Mouse (Mus musculus) heart, embryonic 11.5 days (tissue): ENCODE measurements at regions not wholly inside any gene's neighbourhood (a gene's known extent, or its start where the extent isn't known, plus 50 kb on each side); places are given as distances from the start of the nearest gene placed in this dataset.
A peak's percentile ranks its signal among the peaks of the same experiment; 100 is the strongest.

Source experiments
- ATAC-seq: fragments of 200-750 bp; cut with Nextera tagmentation; replicated peaks from 2 replicates; pipeline ENCODE4 v1.8.0; 2017; ENCODE audit warnings: moderate library complexity; ENCODE audit not compliant: insufficient number of reproducible peaks, low FRiP score, low TSS enrichment
- H3K27ac ChIP-seq: fragments of 300-500 bp; sonication (generic); 2 replicates; pipeline ENCODE4 v1.5.1; 2014; ENCODE audit warnings: mild to moderate bottlenecking, low read depth, low read length
- H3K27me3 ChIP-seq: fragments of 300-500 bp; sonication (generic); 2 replicates; pipeline ENCODE4 v1.6.1; 2014; ENCODE audit warnings: mild to moderate bottlenecking, low read length, mixed read lengths; ENCODE audit not compliant: control insufficient read depth, insufficient read depth
- H3K36me3 ChIP-seq: fragments of 300-500 bp; sonication (generic); 2 replicates; pipeline ENCODE4 v1.6.1; 2014; ENCODE audit warnings: mild to moderate bottlenecking, low read length, moderate library complexity, mixed read lengths; ENCODE audit not compliant: control insufficient read depth, insufficient read depth
- H3K4me1 ChIP-seq: fragments of 300-500 bp; sonication (generic); 2 replicates; pipeline ENCODE4 v1.6.1; 2014; ENCODE audit warnings: low read length; ENCODE audit not compliant: control insufficient read depth, insufficient read depth
- H3K4me2 ChIP-seq: fragments of 300-500 bp; sonication (generic); 2 replicates; pipeline ENCODE4 v1.6.1; 2014; ENCODE audit warnings: mild to moderate bottlenecking, moderate library complexity
- H3K4me3 ChIP-seq: fragments of 300-500 bp; sonication (generic); 2 replicates; pipeline ENCODE4 v1.5.1; 2014; ENCODE audit warnings: low read depth, low read length
- H3K9ac ChIP-seq: fragments of 300-500 bp; sonication (generic); 2 replicates; pipeline ENCODE4 v1.6.1; 2014; ENCODE audit warnings: mild to moderate bottlenecking, low read depth, low read length, moderate library complexity
- H3K9me3 ChIP-seq: fragments of 300-500 bp; sonication (generic); replicated peaks from 2 replicates; pipeline ENCODE4 v1.6.1; 2016; ENCODE audit warnings: low read length; ENCODE audit not compliant: control insufficient read depth
- WGBS: fragments of 180-500 bp; shearing (Covaris S2); extraction: QIAGEN DNeasy Blood & Tissue Kit; methylation state at CpG from one replicate; pipeline ENCODE4 v1.1.7; 2014; ENCODE audit not compliant: insufficient replicate concordance; 5-methylcytosine and 5-hydroxymethylcytosine counted together

GRCm38 (mm10) chr16:55527680-55528079 is 229.9 kb upstream of the Zpld1 start:
- no peak for ATAC-seq
- WGBS: 81% methylated on average over 5 of the region's 5 CpGs

GRCm38 (mm10) chr16:55526230-55526842 is 228.6 kb upstream of the Zpld1 start:
- H3K9ac ChIP-seq: no peak overlapping the region
- no peak overlapping the region for H3K27ac ChIP-seq
- H3K4me2 ChIP-seq: no peak overlapping the region
- H3K4me3 ChIP-seq: no peak overlapping the region
- H3K27me3 ChIP-seq: no peaks in the 10 kb centered on the region
- H3K9me3 ChIP-seq: no peaks in the 10 kb centered on the region
- WGBS: 62% methylated on average over 5 of the region's 5 CpGs
- no peaks in the 10 kb centered on the region for H3K4me1 ChIP-seq
- ATAC-seq: no peak
- no peaks in the 10 kb centered on the region for H3K36me3 ChIP-seq

More at GRCm38 (mm10) chr16:55527680-55528079, 229.9 kb upstream of the Zpld1 start:
- no peaks in the 10 kb centered on the region for H3K27me3 ChIP-seq
- no peaks in the 10 kb centered on the region for H3K4me1 ChIP-seq
- H3K4me3 ChIP-seq: no peak overlapping the region
- H3K4me2 ChIP-seq: no peak overlapping the region
- no peak overlapping the region for H3K27ac ChIP-seq
- H3K9me3 ChIP-seq: no peaks in the 10 kb centered on the region
- no peaks in the 10 kb centered on the region for H3K36me3 ChIP-seq
- H3K9ac ChIP-seq: no peak overlapping the region

DNA sequence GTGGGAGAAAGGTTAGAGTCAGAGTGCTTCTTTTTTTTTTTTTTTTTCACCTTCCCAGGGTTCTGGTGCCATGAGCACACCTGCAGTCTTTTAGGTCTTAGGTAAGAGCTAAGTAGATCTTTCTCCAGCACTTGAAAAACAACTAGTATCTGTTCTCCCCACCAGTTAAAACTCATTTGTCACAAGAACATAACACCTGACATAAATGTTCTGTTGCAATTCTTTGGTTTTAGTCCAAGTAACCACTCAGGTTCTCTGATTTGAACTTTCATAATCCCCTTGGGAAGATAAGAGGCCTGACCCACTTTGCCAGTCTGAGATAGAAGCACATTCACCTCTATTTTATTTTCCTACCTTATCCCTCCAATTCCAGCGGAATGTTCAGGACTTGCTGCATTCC is 225.5 kb upstream of the Zpld1 start:
- Histone ChIP-seq H3K4me2 (no peak overlapping the region), H3K9me3 (no peaks in the 10 kb centered on the region), H3K27ac (no peak overlapping the region), H3K36me3 (no peaks in the 10 kb centered on the region), H3K27me3 (no peaks in the 10 kb centered on the region), H3K4me3 (no peak overlapping the region), H3K4me1 (no peaks in the 10 kb centered on the region), H3K9ac (no peak overlapping the region)
- WGBS: 73% methylated on average over 1 of the region's 1 CpGs
- no peak for ATAC-seq

DNA sequence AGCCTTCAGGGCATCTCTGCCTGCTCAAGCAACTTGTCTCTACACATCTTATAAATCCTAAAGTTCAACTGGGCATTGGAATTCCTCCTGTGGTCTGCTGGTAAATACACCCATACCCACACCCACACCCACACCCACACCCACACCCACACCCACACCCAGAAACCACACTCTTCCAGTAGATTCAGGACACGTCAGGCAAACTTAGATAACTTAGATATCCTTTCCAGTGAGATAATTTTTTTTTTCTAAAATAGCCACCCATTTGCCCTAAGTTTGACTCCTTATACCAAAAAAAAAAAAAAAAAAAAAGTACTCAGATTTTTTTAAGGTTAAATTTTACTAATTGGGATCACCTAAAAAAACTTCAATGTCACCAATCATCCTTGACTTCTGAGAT is 224.5 kb upstream of the Zpld1 start:
- Histone ChIP-seq H3K27ac (no peak overlapping the region), H3K36me3 (no peaks in the 10 kb centered on the region), H3K4me1 (no peaks in the 10 kb centered on the region), H3K9ac (no peak overlapping the region), H3K9me3 (no peaks in the 10 kb centered on the region), H3K4me3 (no peak overlapping the region), H3K4me2 (no peak overlapping the region), H3K27me3 (no peaks in the 10 kb centered on the region)
- WGBS: 76% methylated on average over 1 of the region's 1 CpGs
- ATAC-seq: no peak

- Histone ChIP-seq H3K4me3 (no peak overlapping the region), H3K27ac (no peak overlapping the region), H3K27me3 (no peaks in the 10 kb centered on the region), H3K4me1 (no peaks in the 10 kb centered on the region), H3K36me3 (no peaks in the 10 kb centered on the region), H3K9me3 (no peaks in the 10 kb centered on the region), H3K9ac (no peak overlapping the region), H3K4me2 (no peak overlapping the region)
- 84% methylated on average over 6 of the region's 6 CpGs for WGBS
- no peak for ATAC-seq
Observed at GRCm38 (mm10) chr16:55521421-55521971, 223.7 kb upstream of the Zpld1 start.

GRCm38 (mm10) chr16:55520077-55520476 is 222.3 kb upstream of the Zpld1 start:
- no peaks in the 10 kb centered on the region for H3K4me1 ChIP-seq
- H3K36me3 ChIP-seq: no peaks in the 10 kb centered on the region
- no peak overlapping the region for H3K27ac ChIP-seq
- no peaks in the 10 kb centered on the region for H3K9me3 ChIP-seq
- whole genome bisulfite sequencing: 82% methylated on average over 6 of the region's 6 CpGs
- no peak overlapping the region for H3K9ac ChIP-seq
- no peaks in the 10 kb centered on the region for H3K27me3 ChIP-seq
- ATAC-seq: no peak
- H3K4me3 ChIP-seq: no peak overlapping the region
- H3K4me2 ChIP-seq: no peak overlapping the region

DNA sequence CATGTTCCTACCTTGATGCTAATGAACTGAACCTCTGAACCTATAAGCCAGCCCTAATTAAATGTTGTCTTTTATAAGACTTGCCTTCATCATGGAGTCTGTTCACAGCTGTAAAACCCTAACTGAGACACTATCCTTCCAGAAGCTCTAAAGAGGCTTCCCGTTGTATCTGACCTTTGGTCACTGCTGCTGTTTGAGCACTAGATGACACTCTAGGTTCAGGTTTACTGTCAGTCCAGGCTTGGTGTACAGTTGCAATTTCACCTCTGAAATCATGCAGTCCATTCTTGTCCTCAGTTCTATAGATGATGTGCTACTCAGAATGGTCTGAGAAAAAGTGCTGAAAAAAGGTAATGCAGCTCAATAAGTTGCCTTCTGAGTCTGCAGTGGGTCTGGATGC is 221.9 kb upstream of the Zpld1 start:
- Histone ChIP-seq H3K36me3 (no peaks in the 10 kb centered on the region), H3K4me3 (no peak overlapping the region), H3K9ac (no peak overlapping the region), H3K27ac (no peak overlapping the region), H3K4me2 (no peak overlapping the region), H3K9me3 (no peaks in the 10 kb centered on the region), H3K27me3 (no peaks in the 10 kb centered on the region), H3K4me1 (no peaks in the 10 kb centered on the region)
- ATAC-seq: no peak
- WGBS: 64% methylated on average over 1 of the region's 1 CpGs

GRCm38 (mm10) chr16:55516994-55517393 is 219.2 kb upstream of the Zpld1 start:
- no peaks in the 10 kb centered on the region for H3K9me3 ChIP-seq

DNA sequence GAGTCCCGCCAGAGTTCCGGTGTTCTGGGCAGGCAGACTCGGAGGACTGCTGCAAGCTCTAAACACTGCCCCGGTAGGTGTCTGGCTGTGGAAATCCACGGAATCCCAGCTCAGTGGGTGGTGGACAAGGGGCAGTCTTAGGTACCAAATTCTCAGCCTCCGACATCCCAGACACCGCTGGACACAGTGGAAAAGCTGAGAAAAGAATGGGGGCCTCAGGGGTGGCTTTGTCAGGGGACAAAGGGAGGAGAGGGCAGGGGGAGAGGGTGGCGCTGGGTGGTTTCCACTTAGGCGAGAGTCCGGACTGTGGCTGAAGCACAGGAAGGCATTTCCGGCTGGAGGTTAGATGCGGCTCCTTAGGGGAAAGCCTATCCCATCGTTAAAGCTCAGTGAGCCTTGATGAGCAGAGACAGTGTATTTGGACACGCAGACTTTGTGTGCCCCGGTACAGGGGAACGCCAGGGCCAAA is 217.5 kb upstream of the Zpld1 start:
- Histone ChIP-seq H3K4me3 (no peak overlapping the region), H3K4me2 (no peak overlapping the region; the same call in 1 of the 2 replicates), H3K9me3 (no peaks in the 10 kb centered on the region), H3K27ac (no peak overlapping the region), H3K4me1 (no peaks in the 10 kb centered on the region), H3K36me3 (no peaks in the 10 kb centered on the region), H3K27me3 (no peaks in the 10 kb centered on the region), H3K9ac (no peak overlapping the region)
- 67% methylated on average over 16 of the region's 16 CpGs for WGBS
- ATAC-seq: 0 out of 2 replicates have a peak, but pooled peaks have one; percentile 7

More at GRCm38 (mm10) chr16:55516994-55517393, 219.2 kb upstream of the Zpld1 start:
- Histone ChIP-seq H3K4me3 (no peak overlapping the region), H3K27ac (no peak overlapping the region), H3K4me2 (no peak overlapping the region), H3K36me3 (no peaks in the 10 kb centered on the region), H3K27me3 (no peaks in the 10 kb centered on the region), H3K4me1 (no peaks in the 10 kb centered on the region), H3K9ac (no peak overlapping the region)
- 65% methylated on average over 4 of the region's 4 CpGs for WGBS
- ATAC-seq: no peak
